In genomic region chr11:4219317-4219751, GRCm38 (mm10) we compare ENCODE assay signal across 9 mouse cellular contexts. TPM values are rescaled to one million over a fixed set of nuclear protein-coding genes. Genes with fewer than 3 reads are reported as not detected.
A peak's percentile ranks its signal among the peaks of the same experiment; 100 is the strongest.
DNase-seq lines count a peak whose midpoint lies in the region; ATAC-seq and TF ChIP-seq lines count a peak whose summit lies in the region.
"Had no signal": no experiment of that assay in that cellular context is flagged by ENCODE, and none has a peak within 500 bp of the region (broad histone marks: within the 10 kb centered on the region; RNA-seq: fewer than 3 reads in every experiment).

No protein-coding gene starts in this region.

- H3K4me3 ChIP-seq in bone marrow macrophage, adult 2 months (ENCODE audit: insufficient read depth, low read length) = no peak overlapping the region
- H3K4me3 ChIP-seq in limb, embryonic 14.5 days (replicated peaks; ENCODE audit: low read length) = peak overlapping the region; percentile 48; the same call in 1 of the 2 replicates

- ATAC-seq in limb, embryonic 14.5 days (ENCODE audit: low FRiP score, low read depth) = 0 out of 2 replicates have a peak, but pooled peaks have one; percentile 5
- ATAC-seq in erythroid progenitor cell, adult 5-6 weeks (replicated peaks; ENCODE audit: low FRiP score, poor library complexity, severe bottlenecking) = no peak

- H3K4me2 ChIP-seq in limb, embryonic 14.5 days (replicated peaks; ENCODE audit: low read depth, low read length, severe bottlenecking) = no peak overlapping the region

- peaks cover 12% of the 10 kb centered on the region for H3K36me3 ChIP-seq in limb, embryonic 14.5 days (ENCODE audit: control insufficient read depth, insufficient read depth, low read length)

- H3K9ac ChIP-seq in limb, embryonic 14.5 days (ENCODE audit: low read depth, low read length, severe bottlenecking) = no peak overlapping the region

- H3K9me3 ChIP-seq in limb, embryonic 14.5 days (ENCODE audit: control insufficient read depth, low read length) = no peaks in the 10 kb centered on the region

- no peak overlapping the region for H3K27ac ChIP-seq in bone marrow macrophage, adult 2 months (ENCODE audit: insufficient read depth, low read depth, low read length)
- H3K27ac ChIP-seq in limb, embryonic 14.5 days (replicated peaks; ENCODE audit: low read depth, low read length) = 0 out of 2 replicates have a peak overlapping the region, but pooled peaks have one; percentile 46

- peak; percentile 70 for DNase-seq in ovary, adult 18-20 months (ENCODE audit: low spot score)
- DNase-seq in ovary, postnatal 10 days (ENCODE audit: low spot score) = no peak
- DNase-seq in frontal cortex, postnatal 25 days (ENCODE audit: low spot score in 2 of 2) = peak; percentile 39 to 68
- DNase-seq in kidney, adult 9 months = peak; percentile 94
- DNase-seq in limb, embryonic 14.5 days (ENCODE audit: low spot score) = peak; percentile 76
- peak; percentile 73 for DNase-seq in ovary, postnatal 36 days (ENCODE audit: low spot score)

- 8% methylated on average over 2 of the region's 2 CpGs for WGBS in limb, embryonic 14.5 days

- peak; percentile 40; the same call in 1 of the 2 replicates for TF ChIP-seq CTCF in bone marrow macrophage, adult 2 months (IDR thresholded peaks at IDR 0.05; ENCODE audit: low read depth, low read length)

- no peaks in the 10 kb centered on the region for H3K27me3 ChIP-seq in limb, embryonic 14.5 days (ENCODE audit: control insufficient read depth, insufficient read depth, low read length)

- TF ChIP-seq POLR2A in bone marrow macrophage, adult 2 months (IDR thresholded peaks at IDR 0.05; ENCODE audit: borderline replicate concordance, low read depth, low read length) = no peak
- TF ChIP-seq POLR2A in limb, embryonic 14.5 days (IDR thresholded peaks at IDR 0.05; ENCODE audit: borderline replicate concordance, extremely low read depth, insufficient read depth, insufficient read length) = no peak

- peaks cover 19% of the 10 kb centered on the region for H3K4me1 ChIP-seq in bone marrow macrophage, adult 2 months (ENCODE audit: control insufficient read depth, insufficient read depth, low read length)
- H3K4me1 ChIP-seq in limb, embryonic 14.5 days (ENCODE audit: control insufficient read depth, insufficient read depth, low read length) = peaks cover 14% of the 10 kb centered on the region

RNA-seq across cellular contexts. Expression of gene Castor1, which starts 1.3 kb away (rescaled TPM):
- 4.1 and 5.4 TPM in 2 replicates for polyA plus RNA-seq in bone marrow macrophage, adult 2 months (2012; ENCODE audit: insufficient read depth, insufficient read length, missing spikeins)
- 10.6 and 12.4 TPM in 2 replicates for polyA plus RNA-seq in limb, embryonic 14.5 days (2012; rRNA removed)
- 10.3 and 13.9 TPM in 2 replicates for polyA plus RNA-seq in limb, embryonic 14.5 days (2014; fragmentation: Nextera tagmentation; extraction: Ambion mirVana)
- total RNA-seq in erythroid progenitor cell, adult 5-6 weeks (2015; ENCODE audit: low replicate concordance) = not detected in 2 replicates
- total RNA-seq in erythroid progenitor cell, adult 5-6 weeks (2017; ENCODE audit: low replicate concordance) = 2.6 TPM in 1 of 2 replicates, not detected in the other

RNA-seq across cellular contexts. Expression of gene Osm, which starts 16.9 kb away (rescaled TPM):
- 5.3 and 6.2 TPM in 2 replicates for polyA plus RNA-seq in bone marrow macrophage, adult 2 months (2012; ENCODE audit: insufficient read depth, insufficient read length, missing spikeins)
- 0.26 and 0.33 TPM in 2 replicates for polyA plus RNA-seq in limb, embryonic 14.5 days (2012; rRNA removed)
- 0.17 and 0.18 TPM in 2 replicates for polyA plus RNA-seq in limb, embryonic 14.5 days (2014; fragmentation: Nextera tagmentation; extraction: Ambion mirVana)
- 2.2 and 4.6 TPM in 2 replicates for total RNA-seq in erythroid progenitor cell, adult 5-6 weeks (2015; ENCODE audit: low replicate concordance)
- 3.7 and 4.3 TPM in 2 replicates for total RNA-seq in erythroid progenitor cell, adult 5-6 weeks (2017; ENCODE audit: low replicate concordance)

RNA-seq across cellular contexts. Expression of gene Tbc1d10a, which starts 32.7 kb away (rescaled TPM):
- polyA plus RNA-seq in bone marrow macrophage, adult 2 months (2012; ENCODE audit: insufficient read depth, insufficient read length, missing spikeins) = 16.2 and 17.8 TPM in 2 replicates
- 66.3 and 79.5 TPM in 2 replicates for polyA plus RNA-seq in limb, embryonic 14.5 days (2012; rRNA removed)
- 37.6 and 38.8 TPM in 2 replicates for polyA plus RNA-seq in limb, embryonic 14.5 days (2014; fragmentation: Nextera tagmentation; extraction: Ambion mirVana)
- 2.2 and 2.5 TPM in 2 replicates for total RNA-seq in erythroid progenitor cell, adult 5-6 weeks (2015; ENCODE audit: low replicate concordance)
- 3.0 and 4.2 TPM in 2 replicates for total RNA-seq in erythroid progenitor cell, adult 5-6 weeks (2017; ENCODE audit: low replicate concordance)

RNA-seq across cellular contexts. Expression of gene Lif, which starts 38.0 kb away (rescaled TPM):
- 0.21 TPM in 1 of 2 replicates, not detected in the other for polyA plus RNA-seq in bone marrow macrophage, adult 2 months (2012; ENCODE audit: insufficient read depth, insufficient read length, missing spikeins)
- polyA plus RNA-seq in limb, embryonic 14.5 days (2012; rRNA removed) = 0.89 and 1.4 TPM in 2 replicates
- 0.26 and 0.50 TPM in 2 replicates for polyA plus RNA-seq in limb, embryonic 14.5 days (2014; fragmentation: Nextera tagmentation; extraction: Ambion mirVana)
- total RNA-seq in erythroid progenitor cell, adult 5-6 weeks (2015; ENCODE audit: low replicate concordance) = not detected in 2 replicates
- total RNA-seq in erythroid progenitor cell, adult 5-6 weeks (2017; ENCODE audit: low replicate concordance) = 0.39 TPM in 1 of 2 replicates, not detected in the other
- polyA plus RNA-seq: erythroblast, embryonic 14.5 days had no signal

RNA-seq across cellular contexts. Expression of gene Sf3a1, which starts 59.2 kb away (rescaled TPM):
- 21.1 and 23.1 TPM in 2 replicates for polyA plus RNA-seq in bone marrow macrophage, adult 2 months (2012; ENCODE audit: insufficient read depth, insufficient read length, missing spikeins)
- 67.5 and 73.4 TPM in 2 replicates for polyA plus RNA-seq in limb, embryonic 14.5 days (2012; rRNA removed)
- 54.7 and 62.2 TPM in 2 replicates for polyA plus RNA-seq in limb, embryonic 14.5 days (2014; fragmentation: Nextera tagmentation; extraction: Ambion mirVana)
- 42.2 and 60.4 TPM in 2 replicates for total RNA-seq in erythroid progenitor cell, adult 5-6 weeks (2015; ENCODE audit: low replicate concordance)
- total RNA-seq in erythroid progenitor cell, adult 5-6 weeks (2017; ENCODE audit: low replicate concordance) = 23.9 and 24.6 TPM in 2 replicates
